Mouse (Mus musculus) bone marrow macrophage, adult 2 months (primary cell): ENCODE measurements at regions not wholly inside any gene's neighbourhood (a gene's known extent, or its start where the extent isn't known, plus 50 kb on each side); places are given as distances from the start of the nearest gene placed in this dataset.

Experiments
- H3K27ac ChIP-seq: 2 replicates; pipeline ENCODE4 v1.5.1; 2012; ENCODE audit warnings: low read depth, low read length; ENCODE audit not compliant: insufficient read depth
- H3K4me1 ChIP-seq: 2 replicates; pipeline ENCODE4 v1.6.1; 2012; ENCODE audit warnings: low read length; ENCODE audit not compliant: control insufficient read depth, insufficient read depth
- H3K4me3 ChIP-seq: 2 replicates; pipeline ENCODE4 v1.5.1; 2012; ENCODE audit warnings: mild to moderate bottlenecking, low read length, moderate library complexity; ENCODE audit not compliant: insufficient read depth
- CTCF ChIP-seq: IDR thresholded peaks from 2 replicates; pipeline ENCODE4 v1.5.1; 2012; ENCODE audit warnings: low read depth, mild to moderate bottlenecking, low read length, moderate library complexity
- POLR2A ChIP-seq: IDR thresholded peaks from 2 replicates; pipeline ENCODE4 v1.6.1; 2012; ENCODE audit warnings: mild to moderate bottlenecking, low read depth, low read length, borderline replicate concordance

DNA sequence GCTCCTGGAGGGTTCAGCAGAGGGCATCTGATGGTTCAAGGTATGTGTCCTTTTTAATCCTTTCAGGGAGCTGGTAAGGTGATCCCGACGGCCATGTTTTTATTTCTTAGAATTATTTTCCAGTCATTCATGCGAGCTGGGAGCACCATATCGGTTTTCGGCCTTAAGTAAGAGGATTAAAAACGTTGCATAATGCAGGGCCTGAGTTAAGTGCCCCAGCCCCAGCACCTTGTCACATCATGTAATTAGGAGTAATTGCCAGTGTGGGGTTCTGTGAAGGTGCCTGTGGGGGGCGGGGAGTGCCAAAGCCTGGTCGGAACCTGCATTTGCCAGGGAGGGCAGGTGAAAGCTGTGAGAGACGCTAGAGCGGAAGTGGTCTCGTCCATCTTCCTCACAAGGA lies 94.6 kb upstream of the Pitx1 start:
- TF ChIP-seq POLR2A (no peak), CTCF (no peak)
- Histone ChIP-seq H3K27ac (no peak overlapping the region), H3K4me3 (no peak overlapping the region), H3K4me1 (no peaks in the 10 kb centered on the region)

GRCm38 (mm10) chr13:55929814-55930213 lies 93.8 kb upstream of the Pitx1 start:
- Histone ChIP-seq H3K4me3 (no peak overlapping the region), H3K4me1 (no peaks in the 10 kb centered on the region), H3K27ac (no peak overlapping the region)
- TF ChIP-seq POLR2A (no peak), CTCF (no peak)

DNA sequence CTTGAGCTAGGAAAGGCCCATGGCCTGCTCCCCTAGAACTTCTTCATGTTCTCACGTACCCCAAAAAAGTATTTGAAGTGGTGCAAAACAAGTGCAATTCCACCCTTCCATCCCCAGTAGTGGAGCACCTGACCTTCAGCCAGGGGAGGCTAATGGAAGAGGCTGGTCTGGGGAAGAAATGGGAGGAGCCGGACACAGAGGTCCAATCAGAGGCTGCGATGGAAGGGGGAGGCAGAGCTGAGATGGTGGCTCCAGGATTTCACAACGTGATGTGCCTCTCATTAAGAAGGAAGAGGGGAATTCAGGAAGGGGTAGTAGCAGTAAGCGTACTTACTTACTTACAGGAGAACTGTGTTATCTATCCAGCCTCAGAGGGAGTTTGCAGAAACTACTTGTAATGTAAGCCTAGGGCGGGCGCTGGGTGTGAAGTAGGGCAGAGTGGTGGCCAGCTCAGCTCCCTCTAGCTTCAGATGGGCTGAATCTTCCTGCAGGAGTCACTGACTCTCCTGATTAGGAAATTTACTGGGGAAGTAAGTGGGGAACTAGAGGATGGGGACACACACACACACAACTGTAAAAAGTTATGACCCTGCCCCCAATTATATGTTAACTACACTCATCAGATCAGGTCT lies 87.6 kb upstream of the Pitx1 start:
- TF ChIP-seq CTCF = no peak
- no peak for TF ChIP-seq POLR2A

DNA sequence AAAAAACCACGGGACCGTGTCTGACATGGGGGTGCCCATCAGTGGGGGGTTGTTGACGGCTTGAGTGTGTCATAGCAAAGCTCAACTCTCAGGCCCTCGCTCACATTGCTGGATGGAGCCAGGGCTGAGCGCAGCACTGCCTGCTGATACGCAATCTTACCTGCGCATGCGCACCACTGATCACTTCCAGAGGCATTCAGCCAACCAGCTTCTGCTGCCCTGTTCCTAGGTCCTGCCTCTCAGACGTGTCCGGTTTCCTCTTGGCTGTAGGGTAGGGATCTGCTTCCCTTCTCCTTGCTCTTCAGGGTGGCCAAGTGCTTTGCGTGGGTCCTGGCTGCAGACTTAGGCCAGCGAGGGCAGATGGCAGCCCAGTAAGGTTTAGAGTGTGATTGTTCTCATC lies 81.3 kb upstream of the Pitx1 start:
- Histone ChIP-seq H3K4me3 (no peak overlapping the region), H3K27ac (no peak overlapping the region), H3K4me1 (no peaks in the 10 kb centered on the region)
- TF ChIP-seq POLR2A (no peak), CTCF (no peak)

More for the DNA sequence above, 87.6 kb upstream of the Pitx1 start:
- Histone ChIP-seq H3K4me3 (no peak overlapping the region), H3K27ac (no peak overlapping the region), H3K4me1 (no peaks in the 10 kb centered on the region)

DNA sequence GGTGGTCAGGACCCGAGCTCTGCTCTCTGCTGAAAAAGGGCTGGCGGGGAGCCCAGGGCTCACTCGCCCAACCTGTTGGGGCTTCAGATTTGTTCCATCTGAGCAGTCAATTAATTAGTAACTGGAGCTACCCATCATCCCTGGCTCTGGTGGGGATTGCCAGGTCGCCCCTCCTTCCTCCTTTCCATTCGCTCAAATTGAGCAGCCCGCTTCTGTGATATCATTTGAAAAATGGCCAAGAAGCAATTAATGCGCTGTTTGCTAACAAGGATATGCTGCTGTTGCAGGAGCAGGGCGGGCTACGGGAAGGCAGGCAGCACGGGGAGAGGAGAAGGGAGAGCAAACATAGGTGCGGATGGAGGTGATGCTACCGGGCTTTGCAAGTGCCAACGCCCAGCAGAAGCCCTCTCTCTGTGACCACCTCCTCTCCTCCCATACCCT lies 76.3 kb upstream of the Pitx1 start:
- TF ChIP-seq POLR2A = no peak
- no peak for TF ChIP-seq CTCF
- no peak overlapping the region for H3K27ac ChIP-seq
- no peak overlapping the region for H3K4me3 ChIP-seq
- no peaks in the 10 kb centered on the region for H3K4me1 ChIP-seq

- TF ChIP-seq POLR2A = no peak
- TF ChIP-seq CTCF = no peak
These were observed 73.9 kb upstream of the Pitx1 start for GRCm38 (mm10) chr13:55909941-55910340.

GRCm38 (mm10) chr13:55904884-55905283 lies 68.9 kb upstream of the Pitx1 start:
- no peak for TF ChIP-seq CTCF
- no peak for TF ChIP-seq POLR2A
- no peaks in the 10 kb centered on the region for H3K4me1 ChIP-seq
- no peak overlapping the region for H3K27ac ChIP-seq
- H3K4me3 ChIP-seq = no peak overlapping the region

More at GRCm38 (mm10) chr13:55909941-55910340, 73.9 kb upstream of the Pitx1 start:
- Histone ChIP-seq H3K27ac (no peak overlapping the region), H3K4me1 (no peaks in the 10 kb centered on the region), H3K4me3 (no peak overlapping the region)

- Histone ChIP-seq H3K4me3 (no peak overlapping the region), H3K4me1 (no peaks in the 10 kb centered on the region), H3K27ac (no peak overlapping the region)
- TF ChIP-seq POLR2A (no peak), CTCF (no peak)
These were observed 66.3 kb upstream of the Pitx1 start for GRCm38 (mm10) chr13:55902255-55902654.

- TF ChIP-seq POLR2A (no peak), CTCF (no peak)
- peaks cover 6% of the 10 kb centered on the region for H3K4me1 ChIP-seq
- H3K4me3 ChIP-seq = no peak overlapping the region
- H3K27ac ChIP-seq = no peak overlapping the region
These were observed 64.2 kb upstream of the Pitx1 start for GRCm38 (mm10) chr13:55900190-55900526.

GRCm38 (mm10) chr13:55899501-55900189 lies 63.7 kb upstream of the Pitx1 start:
- Histone ChIP-seq H3K4me1 (peaks cover 9% of the 10 kb centered on the region), H3K27ac (no peak overlapping the region), H3K4me3 (no peak overlapping the region)
- TF ChIP-seq CTCF = no peak

- TF ChIP-seq CTCF (no peak), POLR2A (no peak)
- Histone ChIP-seq H3K4me3 (no peak overlapping the region), H3K4me1 (peaks cover 9% of the 10 kb centered on the region), H3K27ac (no peak overlapping the region)
These were observed 63.0 kb upstream of the Pitx1 start for GRCm38 (mm10) chr13:55898999-55899398.
